Mouse (Mus musculus) urinary bladder, adult 18-20 months (tissue): ENCODE results near the gene Tbcd.

Experiments
- DNase-seq, 2 experiments: peaks; one replicate each; pipeline ENCODE4 v3.0.0; 2022; ENCODE audit warnings: low spot score in 2 of 2, mixed read lengths in 2 of 2

The Tbcd gene

DNA sequence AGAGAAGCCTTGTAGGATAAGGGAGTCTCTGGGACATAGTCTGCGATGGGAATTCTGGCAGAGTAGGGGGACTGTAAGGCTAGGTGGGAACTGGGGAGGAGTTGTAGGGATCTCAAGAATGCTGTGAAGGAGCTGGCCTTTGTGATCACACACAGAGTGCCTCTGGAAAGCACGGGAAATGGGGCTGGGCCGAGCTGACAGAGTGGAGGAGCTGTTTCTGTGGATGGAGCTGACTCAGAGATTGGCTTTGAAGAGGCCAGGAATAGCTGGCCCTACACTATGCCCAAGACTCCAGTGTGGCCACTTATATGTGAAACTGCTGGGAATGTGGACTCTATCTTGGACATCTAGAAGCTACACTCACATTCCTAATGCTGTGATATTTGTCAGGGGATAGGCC lies 84.8 kb downstream of the Tbcd start:
- DNase-seq: no peak

DNA sequence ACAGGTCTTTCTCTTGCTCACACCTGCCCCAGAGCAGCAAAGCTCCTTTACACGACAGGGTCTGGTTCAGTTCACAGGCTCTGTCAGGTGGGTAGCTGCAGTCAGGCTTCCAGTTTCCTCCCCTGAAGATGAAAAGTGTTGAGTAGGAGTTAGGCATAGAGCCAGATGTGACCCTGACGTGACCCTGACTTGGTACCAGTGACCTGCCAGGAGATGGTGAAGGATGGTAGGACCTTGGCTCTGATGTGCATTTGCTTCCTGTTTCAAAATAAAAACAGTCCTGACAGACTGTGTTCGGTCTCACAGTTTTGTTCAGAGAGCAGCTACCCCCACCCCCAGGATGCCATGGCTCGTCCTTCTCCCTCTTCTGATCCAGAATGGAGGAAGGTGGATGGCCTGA lies 90.7 kb downstream of the Tbcd start:
- DNase-seq: no peak

DNA sequence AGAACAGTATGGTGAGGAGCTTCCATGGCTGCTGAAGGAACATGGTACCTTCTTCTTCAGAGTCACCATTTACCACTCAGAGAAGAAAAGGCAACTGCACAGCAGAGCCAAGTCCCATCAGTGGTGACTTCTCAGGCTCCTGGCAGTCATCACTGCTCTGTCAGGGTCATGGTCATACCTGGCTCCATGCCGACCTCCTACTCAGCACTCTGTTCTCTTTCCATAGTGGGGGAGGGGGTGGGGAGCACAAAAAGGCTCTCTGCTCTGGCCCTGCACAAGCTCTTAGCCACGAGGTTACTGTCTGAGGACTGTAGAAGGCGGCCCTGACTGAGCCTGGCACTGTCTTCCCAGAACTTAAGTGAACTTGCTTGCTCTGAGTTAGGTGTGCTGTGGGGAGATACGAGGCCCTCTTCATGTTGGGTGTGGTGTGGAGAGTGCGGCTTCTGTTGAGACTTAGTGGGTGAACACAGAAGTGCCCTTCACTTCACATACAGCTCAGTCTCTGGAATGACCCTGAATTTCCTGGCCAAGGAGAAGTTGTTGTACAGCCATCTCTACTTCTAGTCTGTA lies 91.6 kb downstream of the Tbcd start:
- no peak for DNase-seq

DNA sequence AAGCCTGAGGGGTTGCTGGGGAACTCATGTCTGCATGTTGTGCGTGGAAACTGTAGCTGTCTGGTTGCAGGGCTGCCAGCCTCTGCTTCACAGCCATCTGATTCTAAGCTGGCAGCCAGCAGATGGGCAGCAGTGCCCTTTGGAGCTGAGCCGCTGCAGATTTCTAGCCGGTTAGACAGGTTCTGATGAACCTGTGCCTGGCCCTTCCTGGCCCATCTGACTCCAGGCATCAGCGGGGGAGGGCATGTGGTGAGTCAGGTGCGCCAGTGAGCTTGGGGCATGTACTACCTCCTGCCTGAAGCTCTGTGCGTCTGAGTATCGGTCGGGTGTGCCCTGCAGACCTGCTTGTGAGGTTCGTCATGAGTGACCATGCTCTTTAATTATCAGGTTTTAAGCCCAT lies 92.2 kb downstream of the Tbcd start:
- DNase-seq: peak in 1 of 2 experiments; percentile 82

DNA sequence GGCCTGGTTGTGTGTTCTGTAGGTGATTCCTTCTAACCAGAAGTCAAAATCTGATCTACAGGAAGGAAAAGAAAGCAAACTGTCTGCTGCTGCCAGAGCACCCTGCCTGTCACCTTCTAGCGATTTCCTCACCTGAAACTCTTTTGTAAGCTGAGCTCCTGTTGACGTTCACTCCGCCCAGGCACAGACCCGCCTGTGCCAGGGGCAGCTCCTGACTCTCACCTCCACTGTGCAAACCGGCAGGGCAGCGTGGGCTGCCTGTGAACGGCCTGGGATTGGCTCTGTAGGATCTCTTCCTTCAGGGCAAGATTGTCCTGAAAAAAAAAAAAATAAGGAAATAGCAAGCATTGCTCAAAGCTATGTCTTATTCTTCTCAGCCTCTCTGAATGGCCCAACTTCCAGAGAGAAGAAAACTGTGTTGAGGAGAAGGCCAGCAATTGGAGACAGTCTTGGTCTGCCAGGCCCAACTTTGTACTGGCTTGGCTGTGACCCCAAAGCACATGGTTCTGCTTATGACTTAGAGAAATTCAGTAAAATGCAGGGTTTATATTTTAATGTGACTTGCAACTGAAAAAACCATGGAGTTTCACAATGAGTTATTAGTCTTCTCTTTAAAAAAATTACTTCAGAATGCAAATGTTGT lies 93.1 kb downstream of the Tbcd start:
- peak in 1 of 2 experiments; percentile 53 for DNase-seq

DNA sequence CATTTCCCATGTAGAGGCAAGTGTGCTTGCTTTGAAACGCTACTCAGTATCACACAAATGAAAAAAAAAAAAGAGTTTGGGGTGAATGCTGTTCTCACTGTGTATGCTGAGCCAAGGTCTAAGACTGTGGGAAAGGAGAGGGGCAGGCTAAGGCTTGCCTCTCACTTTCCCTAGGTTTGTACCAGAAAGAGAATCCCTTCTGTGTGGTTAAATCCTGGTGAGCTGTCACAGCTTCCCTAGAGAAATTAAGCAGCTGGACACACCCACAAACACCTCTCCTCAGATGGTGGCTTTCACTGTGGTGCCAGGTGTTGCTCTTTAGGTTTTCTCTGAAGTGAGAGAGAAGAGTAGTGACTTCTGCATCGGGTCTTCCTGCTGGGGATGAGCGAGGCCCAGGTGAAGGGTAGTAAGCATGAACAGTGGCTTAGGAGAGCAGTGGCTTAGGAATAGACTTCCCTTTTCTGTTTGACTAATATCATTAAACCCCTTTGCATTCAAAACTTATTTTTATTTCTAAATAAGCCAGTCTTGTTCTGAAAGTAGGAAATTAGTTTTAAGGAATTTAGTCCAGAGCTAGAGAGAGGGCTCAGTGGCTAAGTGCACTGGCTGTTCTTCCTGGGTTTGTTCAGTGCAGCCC lies 93.8 kb downstream of the Tbcd start:
- no peak for DNase-seq

DNA sequence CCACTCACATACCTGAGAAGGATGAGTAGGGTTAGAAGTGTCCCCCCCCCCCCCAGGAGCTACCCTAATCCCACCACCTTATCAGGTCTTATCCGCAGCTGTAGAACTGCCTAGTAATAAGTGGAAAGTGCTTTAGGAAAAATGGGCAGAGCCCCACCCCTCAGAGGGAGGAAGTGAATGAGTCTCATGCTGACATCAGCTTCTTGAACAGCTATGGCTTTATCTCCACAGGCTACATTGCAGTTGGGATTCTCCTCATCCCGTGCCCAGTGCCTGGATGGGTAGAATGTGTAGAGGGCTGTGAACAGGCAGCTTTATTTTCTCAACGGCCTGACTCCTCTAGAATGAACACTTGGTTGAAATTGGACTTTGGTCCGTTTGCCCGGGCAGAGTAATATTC lies 95.5 kb downstream of the Tbcd start:
- no peak for DNase-seq

DNA sequence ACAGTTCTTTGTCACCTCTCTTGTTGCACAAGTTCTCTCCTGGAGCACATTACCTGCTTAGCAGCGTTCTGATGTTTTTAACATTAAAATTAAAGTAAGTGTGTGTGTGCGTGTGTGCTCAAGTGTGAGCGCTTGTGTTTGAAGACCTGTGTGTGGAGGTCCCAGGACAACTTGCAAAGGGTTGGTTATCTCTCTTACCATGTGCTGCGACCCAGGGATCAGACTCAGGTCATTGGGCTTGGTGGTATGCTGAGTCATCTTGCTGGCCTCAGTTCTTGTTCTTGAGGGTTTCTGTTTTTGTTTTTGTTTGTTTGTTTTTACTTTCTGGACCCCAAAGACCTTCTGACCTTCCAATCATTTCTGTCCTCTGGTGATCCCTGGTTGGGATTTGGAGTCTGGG lies 96.2 kb downstream of the Tbcd start:
- no peak for DNase-seq

DNA sequence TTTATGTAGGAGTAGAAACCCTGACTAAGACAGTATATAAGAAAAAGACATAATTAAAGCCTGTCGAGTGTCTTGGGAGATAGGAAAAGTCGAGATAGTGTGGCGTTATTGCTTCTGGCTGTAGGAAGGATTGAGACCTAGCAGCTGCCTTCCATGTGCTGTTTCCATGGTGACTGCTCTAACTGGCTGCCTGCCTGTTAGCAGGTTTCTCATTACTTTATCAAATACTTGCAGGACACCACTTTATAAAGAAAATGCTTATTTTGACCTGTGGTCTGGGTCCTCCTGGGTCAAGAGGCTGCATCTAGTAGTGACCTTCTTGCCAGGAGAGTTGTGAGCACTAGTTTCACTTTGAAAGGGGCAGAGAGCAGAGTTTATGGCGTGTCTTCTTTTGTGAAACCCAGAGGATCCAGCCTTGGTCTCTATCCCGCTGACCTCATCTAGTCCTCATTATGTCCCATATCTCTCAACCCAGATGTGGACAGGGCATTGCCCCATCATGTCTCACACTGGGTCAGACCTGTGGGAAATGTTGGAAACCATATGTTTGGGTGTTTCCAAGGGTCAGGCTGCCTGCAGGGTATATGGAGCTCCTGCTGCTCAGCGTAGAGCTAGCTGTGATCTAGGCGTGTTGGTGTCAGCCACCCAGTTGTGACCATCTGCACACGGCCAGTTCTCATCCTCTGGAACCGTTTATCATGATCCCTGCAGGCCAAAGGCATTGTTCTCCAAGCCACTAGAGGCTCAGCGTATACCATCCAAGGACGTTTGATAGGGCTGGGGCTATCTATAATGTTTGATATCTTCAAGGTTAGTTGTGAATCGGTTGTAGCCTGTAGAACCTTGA lies 97.5 kb downstream of the Tbcd start:
- DNase-seq: no peak

DNA sequence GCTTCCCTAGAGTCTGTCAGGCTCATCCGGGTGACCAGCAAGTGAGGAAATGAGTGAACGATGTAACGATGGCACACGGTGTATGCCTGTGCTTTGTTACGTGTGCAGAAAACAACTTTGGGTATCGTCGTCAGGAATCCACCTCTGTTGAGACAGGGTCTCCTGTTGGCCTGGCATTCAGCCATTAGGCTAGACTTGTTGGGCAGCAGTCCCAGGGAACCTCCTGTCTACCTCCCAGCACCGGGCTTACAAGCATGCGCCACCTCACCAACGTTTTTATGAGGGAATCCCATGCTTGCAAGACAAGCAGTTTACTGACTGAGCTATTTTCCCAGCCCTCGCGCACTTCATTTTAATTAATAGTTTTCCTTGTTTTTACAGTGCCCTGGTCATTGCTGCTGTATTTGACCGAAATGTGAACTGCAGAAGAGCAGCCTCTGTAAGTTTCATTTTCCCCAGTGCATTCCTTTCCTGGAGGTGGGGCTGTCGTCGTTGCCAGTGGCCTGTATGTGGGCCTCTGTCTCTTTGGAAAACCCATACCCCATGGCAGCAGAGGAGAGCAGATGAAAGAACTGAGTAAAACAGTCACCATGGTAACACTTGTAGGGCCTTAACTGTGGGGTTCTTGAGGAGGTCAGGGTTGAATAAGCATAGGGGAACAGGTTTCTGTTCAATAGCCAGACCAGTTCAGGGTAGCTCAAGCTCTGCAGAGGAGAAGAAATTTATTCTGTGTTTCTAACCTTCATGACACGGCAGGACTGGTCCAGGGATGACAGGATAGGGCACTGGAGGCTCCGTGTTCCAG lies 98.3 kb downstream of the Tbcd start:
- no peak for DNase-seq

DNA sequence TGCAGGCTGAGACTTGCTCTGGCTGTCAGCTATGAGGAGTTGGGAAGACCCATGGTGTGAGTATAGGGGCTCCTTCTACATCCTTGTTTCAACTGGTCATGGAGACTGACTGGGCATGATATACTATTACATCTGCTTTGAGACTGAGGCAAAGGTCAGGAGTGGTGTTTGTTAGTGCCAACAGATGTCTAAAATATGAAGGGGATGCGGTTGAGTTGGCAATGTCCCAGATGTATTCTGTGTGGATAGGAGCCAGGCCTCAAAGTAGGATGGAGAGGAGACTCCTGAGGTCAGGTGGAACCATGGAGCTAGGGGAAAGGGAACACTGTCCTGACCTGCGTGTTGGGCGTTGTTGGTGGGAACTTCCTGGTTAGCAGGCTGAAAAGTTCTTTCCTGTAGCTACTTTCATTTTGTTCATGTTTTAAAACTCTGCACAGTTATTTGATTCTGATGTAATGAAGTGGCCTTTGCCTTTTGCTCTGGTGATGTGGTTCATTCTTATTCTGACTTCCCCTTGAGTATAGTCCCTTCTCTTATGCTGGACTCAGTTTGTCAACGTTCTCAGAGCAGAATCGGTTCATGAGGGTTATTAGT lies 99.6 kb downstream of the Tbcd start:
- DNase-seq: no peak

DNA sequence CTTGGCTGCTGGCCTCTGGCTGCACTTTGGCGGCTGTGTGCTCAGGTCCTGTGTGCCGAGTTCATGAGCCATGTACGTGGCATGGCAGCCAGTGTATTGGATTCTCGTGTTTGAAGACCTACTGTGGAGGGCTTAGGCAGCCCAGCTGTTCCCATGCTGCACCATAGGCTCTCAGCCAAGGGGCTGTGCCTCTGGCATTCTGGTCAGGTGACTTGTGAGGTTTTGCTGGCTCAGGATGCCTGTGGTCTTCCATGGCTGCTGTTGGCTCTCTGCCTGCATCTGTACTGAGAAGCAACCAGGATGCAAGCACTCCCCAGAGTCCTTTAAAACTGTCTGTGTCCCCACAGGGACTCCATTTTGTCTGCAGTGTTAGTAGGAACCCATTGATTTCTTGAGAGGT lies 100.4 kb downstream of the Tbcd start:
- no peak for DNase-seq

DNA sequence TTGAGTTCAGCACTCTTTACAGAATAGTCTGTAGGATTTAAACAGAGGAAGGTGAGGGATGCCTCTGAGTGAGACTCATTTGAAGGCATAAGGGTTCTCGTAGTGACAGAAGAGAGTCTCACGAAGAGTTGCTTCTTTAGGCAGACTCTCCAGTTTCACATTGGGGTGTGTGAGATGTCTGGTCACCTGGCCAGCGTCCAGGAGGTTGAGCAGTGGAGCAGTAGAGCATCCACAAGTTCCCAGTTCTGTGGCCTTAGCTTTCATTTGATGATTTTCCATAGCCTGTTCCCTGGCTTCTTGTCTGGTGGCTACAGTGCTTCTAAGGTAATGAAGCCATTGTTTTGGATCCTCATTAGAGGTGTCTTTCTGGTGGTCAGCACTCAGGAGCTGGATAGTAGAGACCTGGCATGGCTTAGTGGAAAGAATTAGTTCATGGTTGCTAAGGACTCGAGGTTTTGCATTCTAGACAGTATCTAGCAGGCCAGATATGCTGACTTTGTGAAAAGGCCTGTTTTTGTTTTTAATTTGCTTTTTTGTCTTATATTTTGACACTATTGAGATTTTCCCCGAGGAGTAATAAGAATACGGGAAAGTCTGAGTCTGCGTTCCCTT lies 101.2 kb downstream of the Tbcd start:
- no peak for DNase-seq

DNA sequence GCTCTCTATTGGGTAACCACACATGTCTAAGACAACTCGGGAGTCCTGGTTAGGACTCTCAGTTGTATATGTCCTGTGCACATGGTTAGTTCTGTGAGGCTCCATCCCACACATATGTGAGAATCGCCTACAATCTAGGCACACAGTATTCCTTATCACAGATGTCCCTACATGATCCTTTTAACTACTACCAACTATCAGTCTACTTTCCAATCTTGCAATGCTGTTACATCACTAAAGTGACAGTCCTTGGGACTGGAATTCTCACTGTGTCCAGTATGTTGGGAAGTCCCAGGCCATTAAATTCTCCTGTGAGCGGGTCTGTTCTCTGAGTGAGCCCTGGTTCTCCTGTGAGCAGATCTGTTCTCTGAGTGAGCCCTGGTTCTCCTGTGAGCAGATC lies 101.7 kb downstream of the Tbcd start:
- no peak for DNase-seq

DNA sequence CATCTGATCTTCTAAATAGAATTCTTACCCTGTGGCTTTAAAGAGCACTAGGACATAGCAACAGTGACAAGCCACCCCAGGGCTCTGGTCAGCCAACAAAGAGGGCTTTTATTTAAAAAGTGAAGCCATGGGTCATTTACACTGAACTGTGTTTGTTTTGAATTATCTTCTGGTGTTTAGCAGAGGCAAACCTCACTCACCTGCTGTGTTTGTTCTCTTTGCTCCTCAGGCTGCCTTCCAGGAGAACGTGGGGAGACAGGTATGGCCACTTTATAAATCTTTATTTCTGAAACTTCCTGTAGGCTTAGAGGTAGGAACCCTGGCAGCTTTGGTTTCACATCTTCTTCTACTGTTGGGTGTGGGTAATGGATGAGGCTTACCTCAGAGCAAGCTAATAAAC lies 105.0 kb downstream of the Tbcd start:
- DNase-seq: peak in 1 of 2 experiments; percentile 56

DNA sequence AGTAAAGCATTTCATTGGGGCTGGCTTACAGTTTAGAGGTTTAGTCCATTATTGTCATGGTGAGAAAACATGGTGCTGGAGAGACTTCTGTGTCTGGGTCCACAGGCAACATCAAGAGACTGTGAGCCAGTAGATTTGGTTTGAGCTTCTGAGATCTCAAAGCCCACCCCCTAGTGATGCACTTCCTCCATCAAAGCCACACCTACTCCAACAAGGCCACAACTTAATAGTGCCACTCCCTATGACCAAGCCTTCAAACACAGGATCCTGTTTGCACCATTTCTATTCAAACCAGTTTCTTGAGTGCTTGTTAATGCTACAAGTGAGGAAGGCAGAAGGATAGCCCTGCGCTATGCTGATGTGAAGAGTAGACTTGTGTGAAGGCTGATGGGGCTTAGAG lies 106.2 kb downstream of the Tbcd start:
- DNase-seq: no peak

DNA sequence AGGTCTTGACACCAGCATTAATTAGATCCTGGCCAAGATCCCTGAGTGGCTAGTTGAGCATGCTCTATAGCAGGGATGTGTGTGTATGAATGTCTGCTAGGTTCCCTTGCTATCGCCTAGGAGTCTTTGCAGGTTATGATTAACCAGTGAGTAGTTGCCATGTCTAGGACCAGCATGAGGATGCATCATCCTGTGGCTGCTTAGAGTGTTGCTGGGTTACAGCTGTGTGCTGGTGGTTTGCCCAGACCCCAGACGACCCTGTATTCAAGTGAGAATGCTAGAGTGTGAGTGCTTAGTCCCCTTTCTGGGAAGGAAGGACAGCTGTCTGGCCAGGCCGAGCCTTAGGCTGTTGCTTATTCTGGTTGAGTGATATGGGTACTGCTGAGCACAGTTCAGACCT lies 106.8 kb downstream of the Tbcd start:
- DNase-seq: no peak

DNA sequence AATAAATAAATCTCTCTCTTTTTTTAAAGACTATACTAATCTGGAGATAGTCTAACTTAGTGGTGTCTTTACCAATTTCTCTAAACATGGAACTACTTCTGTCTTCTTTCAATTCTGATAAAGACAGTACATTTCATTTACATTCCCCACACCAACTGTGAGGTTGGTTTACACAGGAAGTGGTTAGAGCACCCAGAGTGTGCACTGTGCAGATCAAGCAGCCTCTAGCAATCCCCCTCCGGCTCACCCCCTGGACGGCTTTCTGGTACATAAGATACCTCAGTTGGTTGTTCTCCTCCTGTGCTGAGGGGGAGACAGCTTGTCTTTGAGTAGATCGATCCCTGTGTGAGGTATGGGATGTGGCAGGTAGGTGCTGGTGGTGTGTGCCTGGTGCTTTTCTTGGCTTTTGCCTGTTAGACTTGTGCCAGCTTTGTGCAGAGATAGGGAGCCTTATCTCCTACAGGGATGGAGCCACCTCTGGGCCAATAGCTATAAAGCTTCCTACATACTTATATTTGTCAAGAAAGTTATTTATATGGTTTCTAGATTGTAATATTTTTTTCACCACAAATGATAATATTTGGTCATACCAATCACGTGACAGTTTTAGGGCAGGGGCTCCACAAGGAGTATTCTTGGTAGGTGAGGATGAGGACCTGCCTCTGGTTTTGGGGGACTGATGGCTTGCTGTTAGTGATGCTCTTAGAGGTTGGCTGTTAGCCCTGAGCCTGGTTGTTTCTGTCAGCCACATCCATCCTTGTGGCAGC lies 108.0 kb downstream of the Tbcd start:
- DNase-seq: no peak

DNA sequence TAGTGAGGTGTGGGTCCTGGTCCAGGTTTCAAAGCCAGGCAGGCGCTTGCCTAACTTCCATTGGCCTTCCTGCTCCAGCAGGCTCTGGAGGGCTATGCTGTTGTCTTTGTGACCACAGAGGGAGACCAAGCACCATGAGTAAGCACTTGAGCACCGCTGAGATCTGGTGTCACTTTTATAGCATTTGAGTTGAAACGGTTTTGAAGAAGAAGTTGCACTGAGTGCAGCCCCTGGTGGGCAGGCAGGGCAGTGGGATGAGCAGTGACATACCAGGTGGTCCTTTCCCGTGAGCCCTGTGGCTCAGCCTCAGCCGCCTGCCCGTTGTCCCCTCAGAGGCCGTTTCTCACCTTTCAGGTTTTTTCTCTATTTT lies 108.5 kb downstream of the Tbcd start:
- DNase-seq: no peak

DNA sequence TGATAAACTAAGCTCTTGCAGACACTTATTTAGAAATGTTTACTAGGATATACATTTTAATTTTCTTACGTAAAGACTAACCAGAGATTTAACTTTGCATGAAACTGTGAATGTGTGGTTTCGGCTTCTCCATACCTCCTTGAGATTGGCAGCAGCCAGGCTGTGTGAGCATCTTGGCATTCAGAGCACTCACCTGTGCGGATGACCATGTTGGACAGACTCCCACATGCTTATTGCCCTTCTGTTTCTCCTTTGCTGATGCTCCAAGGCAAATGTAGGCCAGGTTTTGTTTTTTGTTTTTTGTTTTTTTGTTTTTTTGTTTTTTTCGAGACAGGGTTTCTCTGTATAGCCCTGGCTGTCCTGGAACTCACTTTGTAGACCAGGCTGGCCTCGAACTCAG lies 111.6 kb downstream of the Tbcd start:
- DNase-seq: no peak
